Mouse (Mus musculus) forebrain, embryonic 10.5 days (tissue): Measurements from ENCODE around the gene Gm13030. TPM values are rescaled to one million over a fixed set of nuclear protein-coding genes. Genes with fewer than 3 reads are reported as not detected.
"Not testable (repeated sequence)": the region's sequence is repeated elsewhere in the genome, so short reads cannot be mapped to it uniquely, and the experiment has no call there.

Experiments
- DNase-seq: peaks from one replicate; pipeline ENCODE4 v3.0.0-alpha.2; 2017; ENCODE audit warnings: low spot score; ENCODE audit errors: extremely low spot score
- H3K27ac ChIP-seq: fragments of 300-500 bp; sonication (generic); 2 replicates; pipeline ENCODE4 v1.5.1; 2016; ENCODE audit warnings: mild to moderate bottlenecking
- H3K27me3 ChIP-seq: fragments of 300-500 bp; sonication (generic); 2 replicates; pipeline ENCODE4 v1.6.1; 2016; ENCODE audit warnings: mild to moderate bottlenecking; ENCODE audit not compliant: poor library complexity, severe bottlenecking
- H3K36me3 ChIP-seq: fragments of 300-500 bp; sonication (generic); replicated peaks from 2 replicates; pipeline ENCODE4 v1.6.1; 2016; ENCODE audit warnings: mild to moderate bottlenecking, moderate library complexity
- H3K4me1 ChIP-seq: fragments of 300-500 bp; sonication (generic); 2 replicates; pipeline ENCODE4 v1.6.1; 2016
- H3K4me3 ChIP-seq: fragments of 300-500 bp; sonication (generic); 2 replicates; pipeline ENCODE4 v1.5.1; 2016; ENCODE audit warnings: mild to moderate bottlenecking, moderate library complexity
- H3K9me3 ChIP-seq: fragments of 300-500 bp; sonication (generic); 2 replicates; pipeline ENCODE4 v1.6.1; 2016; ENCODE audit warnings: mild to moderate bottlenecking, moderate library complexity
- WGBS: fragments of 180-500 bp; shearing (Covaris S2); methylation state at CpG from one replicate; pipeline ENCODE4 v1.1.7; 2016; 5-methylcytosine and 5-hydroxymethylcytosine counted together
- polyA plus RNA-seq: library from polyadenylated mRNA; unstranded; fragments of >200 nt; fragmentation: Nextera tagmentation; extraction: Ambion mirVana; gene quantifications from 2 replicates; pipeline ENCODE4 v1.2.1, GENCODE M21; 2016

Gene Gm13030
- polyA plus RNA-seq, 1 experiment from 2014 or later = not detected

DNA sequence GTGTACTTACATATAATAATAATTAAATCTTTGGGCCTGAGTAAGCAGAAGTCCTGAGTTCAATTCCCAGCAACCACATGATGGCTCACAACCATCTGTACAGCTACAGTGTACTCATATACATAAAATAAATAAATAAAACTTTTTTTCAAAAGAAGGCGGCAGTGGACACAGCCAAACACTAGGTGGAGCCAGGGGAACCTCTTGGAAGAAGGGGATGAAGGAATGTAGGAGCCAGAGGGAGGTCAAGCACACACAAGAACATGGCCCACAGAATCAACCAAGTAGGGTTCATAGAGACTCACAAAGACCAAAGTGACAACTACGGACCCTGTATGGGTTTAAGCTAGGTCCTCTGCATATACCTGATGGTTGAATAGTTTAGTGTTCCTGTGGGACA, 49.1 kb downstream of the Gm13030 start:
- H3K27ac ChIP-seq = no peak overlapping the region
- H3K4me3 ChIP-seq = no peak overlapping the region
- DNase-seq = no peak
- H3K27me3 ChIP-seq = no peaks in the 10 kb centered on the region
- peaks cover 20% of the 10 kb centered on the region for H3K9me3 ChIP-seq
- WGBS = 85% methylated on average over 2 of the region's 2 CpGs
- H3K4me1 ChIP-seq = peaks cover 2% of the 10 kb centered on the region
- H3K36me3 ChIP-seq = no peaks in the 10 kb centered on the region

DNA sequence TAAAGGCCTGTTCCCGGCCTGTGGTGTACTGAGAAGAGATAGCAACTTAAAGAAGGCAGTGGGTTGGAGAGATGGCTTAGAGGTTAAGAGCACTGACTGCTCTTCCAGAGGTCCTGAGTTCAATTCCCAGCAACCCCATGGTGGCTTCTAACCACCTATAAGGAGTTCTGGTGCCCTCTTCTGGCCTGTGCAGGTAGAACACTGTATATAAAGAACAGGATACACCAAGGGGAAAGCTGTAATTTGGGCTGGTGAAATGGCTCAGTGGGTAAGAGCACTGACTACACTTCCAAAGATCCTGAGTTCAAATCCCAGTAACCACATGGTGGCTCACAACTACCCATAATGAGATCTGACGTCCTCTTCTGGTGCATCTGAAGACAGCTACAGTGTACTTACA, 49.6 kb downstream of the Gm13030 start:
- not testable (repeated sequence) for H3K27ac ChIP-seq, H3K27me3 ChIP-seq, H3K4me3 ChIP-seq, H3K4me1 ChIP-seq, DNase-seq, H3K36me3 ChIP-seq
- 78% methylated on average over 2 of the region's 2 CpGs for WGBS
- H3K9me3 ChIP-seq = peaks cover 20% of the 10 kb centered on the region

DNA sequence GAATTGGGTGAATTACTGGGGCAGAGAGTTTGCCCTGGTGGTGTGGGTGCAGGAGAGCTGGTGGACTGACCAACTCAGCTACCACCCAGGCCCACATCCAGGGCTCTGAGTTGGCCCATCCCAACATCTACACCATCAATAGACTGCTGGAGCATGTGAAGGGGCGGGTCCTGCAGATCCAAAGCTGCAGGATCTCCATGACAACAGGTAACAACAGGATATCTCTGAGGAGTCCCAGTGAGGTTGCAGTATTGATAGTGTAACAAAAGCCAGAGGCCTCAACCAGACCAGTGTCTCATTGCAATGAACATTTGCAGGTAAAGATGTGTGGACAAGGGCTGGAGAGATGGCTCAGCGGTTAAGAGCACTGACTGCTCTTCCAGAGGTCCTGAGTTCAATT, 52.7 kb downstream of the Gm13030 start:
- Histone ChIP-seq H3K4me1 (peaks cover 12% of the 10 kb centered on the region), H3K36me3 (no peaks in the 10 kb centered on the region), H3K27ac (no peak overlapping the region), H3K4me3 (no peak overlapping the region), H3K9me3 (peaks cover 20% of the 10 kb centered on the region), H3K27me3 (no peaks in the 10 kb centered on the region)
- 90% methylated on average over 2 of the region's 2 CpGs for WGBS
- no peak for DNase-seq

Other genes starting within 250 kb of the Gm13030 start
- gene Vwa5b1, start 238.1 kb downstream of the Gm13030 start, polyA plus RNA-seq = 0.17 and 0.43 TPM in 2 replicates
- gene Pla2g2c, start 149.2 kb downstream of the Gm13030 start, polyA plus RNA-seq = 0.33 and 0.57 TPM in 2 replicates
- 1.0 and 1.4 TPM in 2 replicates for gene Ubxn10, start 136.8 kb downstream of the Gm13030 start, polyA plus RNA-seq
- gene Pla2g2f, start 116.3 kb downstream of the Gm13030 start, polyA plus RNA-seq = not detected in 2 replicates
- gene Pla2g2d, start 98.2 kb downstream of the Gm13030 start, polyA plus RNA-seq = 0.15 TPM in 1 of 2 replicates, not detected in the other
- 0.66 and 0.86 TPM in 2 replicates for gene Pla2g5, start 10.5 kb downstream of the Gm13030 start, polyA plus RNA-seq
- gene Pla2g2e, start 4.0 kb upstream of the Gm13030 start, polyA plus RNA-seq = not detected in 2 replicates
- 3.5 TPM in 2 replicates for gene Otud3, start 40.0 kb upstream of the Gm13030 start, polyA plus RNA-seq
- gene Rnf186, start 93.1 kb upstream of the Gm13030 start, polyA plus RNA-seq = not detected in 2 replicates
- gene Tmco4, start 98.9 kb upstream of the Gm13030 start, polyA plus RNA-seq = 0.90 and 1.0 TPM in 2 replicates
- gene Htr6, start 201.6 kb upstream of the Gm13030 start, polyA plus RNA-seq = 0.07 and 0.12 TPM in 2 replicates
- gene Nbl1, start 219.0 kb upstream of the Gm13030 start, polyA plus RNA-seq = 19.6 and 22.7 TPM in 2 replicates